Mouse (Mus musculus) CH12.LX (cell line): ENCODE measurements at regions not wholly inside any gene's neighbourhood (a gene's known extent, or its start where the extent isn't known, plus 50 kb on each side); places are given as distances from the start of the nearest gene placed in this dataset.

Experiments used
- DNase-seq: peaks from one replicate; pipeline ENCODE4 v3.0.0-alpha.2; 2013; ENCODE audit errors: extremely low read depth
- H3K27ac ChIP-seq: 2 replicates; pipeline ENCODE4 v1.5.1; 2012; ENCODE audit warnings: low read depth, mild to moderate bottlenecking, control low read depth, moderate library complexity; ENCODE audit not compliant: insufficient read depth
- H3K27me3 ChIP-seq: replicated peaks from 2 replicates; pipeline ENCODE3; 2012; ENCODE audit warnings: inconsistent platforms
- H3K36me3 ChIP-seq, 2 experiments: replicated peaks in 1 of 2; 2 replicates each; pipeline versions ENCODE3 to v1.6.1; 2012; ENCODE audit warnings: inconsistent platforms in 1 of 2, low read length in 1 of 2, mild to moderate bottlenecking in 1 of 2, mixed read lengths in 1 of 2, moderate library complexity in 1 of 2; ENCODE audit not compliant: control insufficient read depth in 1 of 2, insufficient read depth in 1 of 2
- H3K4me1 ChIP-seq, 2 experiments: 2 replicates each; pipeline ENCODE4 v1.6.1; 2012; ENCODE audit warnings: inconsistent platforms in 1 of 2, moderate library complexity in 1 of 2; ENCODE audit not compliant: insufficient read depth in 2 of 2, control insufficient read depth in 1 of 2
- H3K4me2 ChIP-seq: 2 replicates; pipeline ENCODE4 v1.6.1; 2012; ENCODE audit warnings: low read depth, mild to moderate bottlenecking, control low read depth; ENCODE audit not compliant: poor library complexity, insufficient read depth, severe bottlenecking
- H3K4me3 ChIP-seq, 3 experiments: fragments of 150-350 bp in 1 of 3; sonication (generic) in 1 of 3; replicated peaks in 1 of 3; 2 replicates each; pipeline versions ENCODE3 to v1.5.1; 2011 to 2012; ENCODE audit warnings: low read depth in 2 of 3, low read length in 2 of 3, mild to moderate bottlenecking in 2 of 3, moderate library complexity in 2 of 3, control low read depth in 1 of 3, improper control_type of control experiment in 1 of 3, inconsistent platforms in 1 of 3, mixed read lengths in 1 of 3; ENCODE audit not compliant: poor library complexity in 1 of 3
- H3K79me2 ChIP-seq: replicated peaks from 2 replicates; pipeline ENCODE4 v1.6.1; 2012; ENCODE audit warnings: mild to moderate bottlenecking, moderate library complexity; ENCODE audit not compliant: control insufficient read depth, poor library complexity, insufficient read depth, severe bottlenecking; ENCODE audit errors: extremely low read depth
- H3K9ac ChIP-seq: 2 replicates; pipeline ENCODE4 v1.6.1; 2012; ENCODE audit warnings: low read depth, mild to moderate bottlenecking, control low read depth, moderate library complexity; ENCODE audit not compliant: insufficient read depth
- H3K9me3 ChIP-seq: replicated peaks from 2 replicates; pipeline ENCODE3; 2012; ENCODE audit warnings: low read length, inconsistent platforms, mixed read lengths
- BHLHE40 ChIP-seq: IDR thresholded peaks from 2 replicates; pipeline ENCODE4 v1.6.1; 2011; ENCODE audit warnings: mild to moderate bottlenecking, low read depth, low read length, improper control_type of control experiment
- CHD1 ChIP-seq: IDR thresholded peaks from 2 replicates; pipeline ENCODE4 v1.6.1; 2012; ENCODE audit warnings: low read depth, low read length, improper control_type of control experiment, inconsistent platforms
- CHD2 ChIP-seq: IDR thresholded peaks from 2 replicates; pipeline ENCODE4 v1.6.1; 2011; ENCODE audit warnings: low read length, improper control_type of control experiment
- CTCF ChIP-seq, 2 experiments: IDR thresholded peaks in 1 of 2; conservative IDR thresholded peaks in 1 of 2; 2 replicates each; pipeline ENCODE4 v1.5.1; 2011 to 2012; ENCODE audit warnings: low read depth in 2 of 2, low read length in 2 of 2, improper control_type of control experiment in 1 of 2, inconsistent platforms in 1 of 2, mild to moderate bottlenecking in 1 of 2, moderate library complexity in 1 of 2
- EP300 ChIP-seq: IDR thresholded peaks from 2 replicates; pipeline ENCODE4 v1.6.1; 2011; ENCODE audit warnings: low read length, improper control_type of control experiment
- ETS1 ChIP-seq: conservative IDR thresholded peaks from 2 replicates; pipeline ENCODE4 v1.6.1; 2012; ENCODE audit warnings: low read depth, mild to moderate bottlenecking, inconsistent platforms, low read length, improper control_type of control experiment, moderate library complexity
- GABPA ChIP-seq: IDR thresholded peaks from 2 replicates; pipeline ENCODE4 v1.6.1; 2012; ENCODE audit warnings: low read depth, low read length, improper control_type of control experiment, inconsistent platforms; ENCODE audit not compliant: insufficient replicate concordance
- IRF4 ChIP-seq: IDR thresholded peaks from 2 replicates; pipeline ENCODE4 v1.6.1; 2014; ENCODE audit warnings: low read depth, mild to moderate bottlenecking, inconsistent platforms, low read length, improper control_type of control experiment
- JUN ChIP-seq: IDR thresholded peaks from 2 replicates; pipeline ENCODE4 v1.6.1; 2011; ENCODE audit warnings: low read depth, mild to moderate bottlenecking, low read length, improper control_type of control experiment, moderate library complexity; ENCODE audit not compliant: insufficient read depth
- JUND ChIP-seq: conservative IDR thresholded peaks from 2 replicates; pipeline ENCODE4 v1.6.1; 2011; ENCODE audit warnings: low read depth, low read length, improper control_type of control experiment
- MAFK ChIP-seq: IDR thresholded peaks from 2 replicates; pipeline ENCODE4 v1.6.1; 2011; ENCODE audit warnings: low read length, improper control_type of control experiment; ENCODE audit not compliant: insufficient replicate concordance
- MAX ChIP-seq: IDR thresholded peaks from 2 replicates; pipeline ENCODE4 v1.6.1; 2011; ENCODE audit warnings: low read length, improper control_type of control experiment
- MEF2A ChIP-seq: IDR thresholded peaks from 2 replicates; pipeline ENCODE4 v1.6.1; 2014; ENCODE audit warnings: low read depth, mild to moderate bottlenecking, inconsistent platforms, low read length, improper control_type of control experiment, borderline replicate concordance
- MXI1 ChIP-seq: IDR thresholded peaks from 2 replicates; pipeline ENCODE4 v1.6.1; 2011; ENCODE audit warnings: mild to moderate bottlenecking, low read depth, low read length, improper control_type of control experiment
- MYC ChIP-seq: IDR thresholded peaks from 2 replicates; pipeline ENCODE4 v1.6.1; 2011; ENCODE audit warnings: low read depth, mild to moderate bottlenecking, improper control_type of control experiment, low read length
- PAX5 ChIP-seq: IDR thresholded peaks from 2 replicates; pipeline ENCODE4 v1.6.1; 2012; ENCODE audit warnings: low read length, inconsistent platforms, mixed read lengths
- SIN3A ChIP-seq: IDR thresholded peaks from 2 replicates; pipeline ENCODE4 v1.6.1; 2012; ENCODE audit warnings: low read length, improper control_type of control experiment, inconsistent platforms
- USF2 ChIP-seq: conservative IDR thresholded peaks from 2 replicates; pipeline ENCODE4 v1.6.1; 2011; ENCODE audit warnings: low read depth, low read length, improper control_type of control experiment
- ZC3H11A ChIP-seq: IDR thresholded peaks from 2 replicates; pipeline ENCODE4 v1.6.1; 2012; ENCODE audit warnings: low read depth, mild to moderate bottlenecking, inconsistent platforms, low read length, improper control_type of control experiment
- ZNF384 ChIP-seq: IDR thresholded peaks from 2 replicates; pipeline ENCODE4 v1.6.1; 2012; ENCODE audit warnings: low read depth, low read length, improper control_type of control experiment, inconsistent platforms
- dilution Hi-C: fragments of 300-500 bp; cut with MboI; formaldehyde crosslinking; loops from 2 replicates; pipeline ENCODE4 v1.14.3; 2020; ENCODE audit warnings: low sequenced_read_pairs; ENCODE audit not compliant: extremely low pct_unique_long_range_greater_than_20kb, extremely low pct_ligation_motif_present
- in situ Hi-C: fragments of 300-500 bp; cut with MboI; formaldehyde crosslinking; loops from 3 replicates; pipeline ENCODE4 v1.14.3; 2019; ENCODE audit warnings: low sequenced_read_pairs, low pct_ligation_motif_present, low pct_unique_long_range_greater_than_20kb, mixed read lengths

GRCm38 (mm10) chr3:143919744-143920143, 285.3 kb downstream of the Lmo4 start:
- H3K79me2 ChIP-seq: no peaks in the 10 kb centered on the region
- H3K36me3 ChIP-seq: no peaks in the 10 kb centered on the region
- no peak for DNase-seq
- no peak overlapping the region for H3K27ac ChIP-seq
- H3K27me3 ChIP-seq: no peaks in the 10 kb centered on the region
- H3K4me1 ChIP-seq: peaks cover 0 to 3% of the 10 kb centered on the region in 2 experiments; a peak in 1 of 4 replicates
- TF ChIP-seq PAX5 (no peak), ZC3H11A (no peak), EP300 (no peak), CTCF (conservative IDR thresholded peaks at IDR 0.05 in 1 of 2, IDR thresholded peaks at IDR 0.05 in 1 of 2; ENCODE audit: low read depth in 2 of 2, low read length in 2 of 2) (no peak), MXI1 (no peak), USF2 (no peak), MEF2A (no peak), GABPA (no peak), MAX (no peak), MYC (no peak)
- TF ChIP-seq, all 38 proteins: peak for 0
- H3K4me2 ChIP-seq: no peak overlapping the region
- dilution Hi-C loops: no loop called here
- no peak overlapping the region for H3K4me3 ChIP-seq
- H3K9ac ChIP-seq: no peak overlapping the region
- no peaks in the 10 kb centered on the region for H3K9me3 ChIP-seq
- in situ Hi-C loops: no loop called here

DNA sequence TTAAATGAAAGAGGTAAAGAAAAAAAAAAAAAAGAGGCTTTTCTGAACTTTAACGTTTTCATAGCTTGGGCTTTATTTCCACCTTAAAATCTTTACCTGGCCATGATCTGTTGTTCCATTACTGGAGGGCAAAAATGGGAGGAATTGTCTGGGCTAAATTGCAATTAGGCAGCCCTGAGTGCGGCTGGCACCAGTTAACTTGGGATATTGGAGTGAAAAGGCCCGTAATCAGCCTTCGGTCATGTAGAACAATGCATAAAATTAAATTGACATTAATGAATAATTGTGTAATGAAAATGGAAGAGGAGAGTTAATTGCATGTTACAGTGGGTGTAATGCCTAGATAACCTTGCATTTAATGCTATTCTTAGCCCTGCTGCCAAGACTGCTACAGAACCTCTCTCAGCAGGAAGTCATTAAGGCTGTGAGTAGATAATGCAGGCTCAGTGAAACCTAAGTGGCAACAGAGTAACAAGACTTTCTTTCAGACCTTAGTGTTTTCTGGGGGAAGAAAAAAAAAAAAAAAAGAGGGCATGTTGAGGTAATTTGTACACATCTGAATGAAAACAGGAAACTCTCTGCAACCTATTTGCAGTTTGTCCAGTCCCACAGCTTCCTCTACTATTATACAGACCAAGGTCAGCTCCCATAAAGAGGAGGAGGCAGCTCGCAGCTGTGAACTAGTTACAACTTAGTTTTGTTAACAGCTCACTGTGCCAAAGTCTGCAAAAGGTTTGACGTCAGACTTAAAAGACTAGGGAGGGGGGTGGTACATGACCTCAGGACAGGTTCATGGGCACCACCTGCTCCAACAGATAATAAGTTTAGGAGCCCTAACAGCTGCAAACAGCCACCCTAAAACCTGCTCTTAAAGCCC, 290.4 kb downstream of the Lmo4 start:
- Histone ChIP-seq H3K79me2 (no peaks in the 10 kb centered on the region), H3K9me3 (no peaks in the 10 kb centered on the region), H3K4me1 (peaks cover 6 to 22% of the 10 kb centered on the region in 2 experiments; a peak in 3 of 4 replicates), H3K27me3 (no peaks in the 10 kb centered on the region), H3K4me3 (no peak overlapping the region), H3K4me2 (no peak overlapping the region), H3K27ac (no peak overlapping the region), H3K36me3 (no peaks in the 10 kb centered on the region), H3K9ac (no peak overlapping the region)
- dilution Hi-C loops: no loop called here
- TF ChIP-seq ZNF384 (peak; percentile 38; the same call in 1 of the 2 replicates), MYC (no peak)
- no peak for DNase-seq
- in situ Hi-C loops: no loop called here

- Histone ChIP-seq H3K79me2 (no peaks in the 10 kb centered on the region), H3K4me1 (peaks cover 6 to 22% of the 10 kb centered on the region in 2 experiments; a peak in 3 of 4 replicates), H3K4me2 (peak overlapping the region; percentile 53; the same call in 1 of the 2 replicates), H3K9ac (no peak overlapping the region), H3K4me3 (no peak overlapping the region), H3K9me3 (no peaks in the 10 kb centered on the region), H3K27me3 (no peaks in the 10 kb centered on the region), H3K27ac (no peak overlapping the region), H3K36me3 (no peaks in the 10 kb centered on the region)
- dilution Hi-C loops: no loop called here
- peak; percentile 32 for DNase-seq
- TF ChIP-seq CHD2 (peak; percentile 36; the same call in 1 of the 2 replicates), JUN (peak; percentile 47; the same call in 1 of the 2 replicates), JUND (peak; percentile 66), SIN3A (peak; percentile 55; the same call in 1 of the 2 replicates), MAFK (peak; percentile 94), ZNF384 (peak; percentile 98), BHLHE40 (0 out of 2 replicates have a peak, but pooled peaks have one; percentile 35), EP300 (peak; percentile 77), MEF2A (peak; percentile 85), ETS1 (peak; percentile 68), CHD1 (no peak), IRF4 (peak; percentile 78), MYC (no peak), MXI1 (no peak)
- in situ Hi-C loops: no loop called here
Measured at GRCm38 (mm10) chr3:143913044-143913574, 291.9 kb downstream of the Lmo4 start.
